Comparison of ENCODE assay signal across 8 mouse cellular contexts in the genomic region with DNA sequence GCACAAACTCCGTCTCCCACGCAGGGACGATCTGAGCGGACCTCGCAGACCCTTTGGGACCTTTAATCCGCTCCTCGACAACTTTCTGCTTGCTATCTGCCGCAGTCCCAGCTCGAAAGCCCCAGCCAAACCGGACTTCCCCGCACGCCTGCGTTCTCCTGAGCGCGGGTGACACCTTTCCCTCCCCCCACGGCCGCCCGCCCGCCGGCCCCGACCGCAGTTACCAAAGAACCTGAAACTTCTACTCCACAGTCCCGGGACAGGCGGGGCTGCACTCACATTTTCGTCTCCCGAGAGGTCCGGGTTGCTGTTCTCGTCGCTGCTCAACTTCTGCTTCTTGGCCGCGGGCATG. TPM values are rescaled to one million over a fixed set of nuclear protein-coding genes. Genes with fewer than 3 reads are reported as not detected.
DNase-seq lines count a peak whose midpoint lies in the region; ATAC-seq and TF ChIP-seq lines count a peak whose summit lies in the region.

No protein-coding gene starts in this region.

- H3K27ac ChIP-seq in layer of hippocampus, adult 2 months = peak overlapping the region; percentile 100
- peak overlapping the region; percentile 99 for H3K27ac ChIP-seq in embryonic facial prominence, embryonic 11.5 days (replicated peaks; ENCODE audit: low read depth, low read length)
- H3K27ac ChIP-seq in intestine, embryonic 14.5 days (ENCODE audit: low read depth) = peak overlapping the region; percentile 100
- H3K27ac ChIP-seq in neural tube, embryonic 12.5 days = peak overlapping the region; percentile 98

- WGBS in embryonic facial prominence, embryonic 11.5 days = 1% methylated on average over 31 of the region's 31 CpGs
- WGBS in intestine, embryonic 14.5 days = 0% methylated on average over 31 of the region's 31 CpGs
- under 1% methylated on average over 31 of the region's 31 CpGs for WGBS in neural tube, embryonic 12.5 days

- no peaks in the 10 kb centered on the region for H3K27me3 ChIP-seq in embryonic facial prominence, embryonic 11.5 days (ENCODE audit: control insufficient read depth, insufficient read depth, low read length)
- H3K27me3 ChIP-seq in intestine, embryonic 14.5 days (replicated peaks; ENCODE audit: control insufficient read depth, insufficient read depth, low read length) = no peaks in the 10 kb centered on the region
- no peaks in the 10 kb centered on the region for H3K27me3 ChIP-seq in neural tube, embryonic 12.5 days (replicated peaks)

- H3K36me3 ChIP-seq in embryonic facial prominence, embryonic 11.5 days (replicated peaks; ENCODE audit: control insufficient read depth, insufficient read depth, low read depth, low read length) = peaks cover 3% of the 10 kb centered on the region; the same call in 1 of the 2 replicates
- peaks cover 17% of the 10 kb centered on the region for H3K36me3 ChIP-seq in intestine, embryonic 14.5 days (ENCODE audit: control insufficient read depth, insufficient read depth, low read length)
- peaks cover 11% of the 10 kb centered on the region for H3K36me3 ChIP-seq in neural tube, embryonic 12.5 days

- no peak for DNase-seq in layer of hippocampus, adult 2 months (ENCODE audit: low spot score in 2 of 2)
- no peak for DNase-seq in layer of hippocampus, postnatal 36 days
- no peak for DNase-seq in embryonic facial prominence, embryonic 11.5 days (ENCODE audit: low spot score)
- no peak for DNase-seq in intestine, embryonic 14.5 days (ENCODE audit: low spot score)
- DNase-seq in right cerebral cortex, postnatal 25 days = no peak
- DNase-seq in layer of hippocampus, adult 9-11 months = no peak
- no peak for DNase-seq in T-cell, adult 2 months (ENCODE audit: low spot score)

- no peaks in the 10 kb centered on the region for H3K9me3 ChIP-seq in embryonic facial prominence, embryonic 11.5 days (replicated peaks; ENCODE audit: control insufficient read depth, low read length)
- H3K9me3 ChIP-seq in intestine, embryonic 14.5 days (ENCODE audit: control insufficient read depth, low read length) = no peaks in the 10 kb centered on the region
- H3K9me3 ChIP-seq in neural tube, embryonic 12.5 days = no peaks in the 10 kb centered on the region

- H3K4me1 ChIP-seq in embryonic facial prominence, embryonic 11.5 days (ENCODE audit: control insufficient read depth, insufficient read depth, low read length) = no peaks in the 10 kb centered on the region
- peaks cover 15% of the 10 kb centered on the region for H3K4me1 ChIP-seq in intestine, embryonic 14.5 days (replicated peaks; ENCODE audit: control insufficient read depth, insufficient read depth, low read length)
- H3K4me1 ChIP-seq in neural tube, embryonic 12.5 days = peaks cover 12% of the 10 kb centered on the region

- no peak for ATAC-seq in embryonic facial prominence, embryonic 11.5 days (replicated peaks; ENCODE audit: insufficient number of reproducible peaks, low FRiP score, low TSS enrichment, low read depth)
- no peak; the same call in 1 of the 2 replicates for ATAC-seq in intestine, embryonic 14.5 days (replicated peaks; ENCODE audit: low FRiP score, low TSS enrichment, low read depth)
- no peak for ATAC-seq in neural tube, embryonic 12.5 days (ENCODE audit: low FRiP score, low read depth)

- H3K4me3 ChIP-seq in layer of hippocampus, adult 2 months = peak overlapping the region; percentile 88
- peak overlapping the region; percentile 77 for H3K4me3 ChIP-seq in embryonic facial prominence, embryonic 11.5 days (ENCODE audit: low read depth, low read length)
- H3K4me3 ChIP-seq in intestine, embryonic 14.5 days (ENCODE audit: low read depth, low read length) = peak overlapping the region; percentile 90
- H3K4me3 ChIP-seq in neural tube, embryonic 12.5 days = peak overlapping the region; percentile 76

- H3K4me2 ChIP-seq in embryonic facial prominence, embryonic 11.5 days (ENCODE audit: low read depth, low read length) = peak overlapping the region; percentile 66
- peak overlapping the region; percentile 57 for H3K4me2 ChIP-seq in intestine, embryonic 14.5 days (ENCODE audit: low read length)
- H3K4me2 ChIP-seq in neural tube, embryonic 12.5 days (replicated peaks) = peak overlapping the region; percentile 76

- peak overlapping the region; percentile 91 for H3K9ac ChIP-seq in embryonic facial prominence, embryonic 11.5 days (replicated peaks; ENCODE audit: low read length)
- peak overlapping the region; percentile 93 for H3K9ac ChIP-seq in intestine, embryonic 14.5 days (ENCODE audit: low read length)
- H3K9ac ChIP-seq in neural tube, embryonic 12.5 days = peak overlapping the region; percentile 79

- TF ChIP-seq CTCF in layer of hippocampus, adult 2 months (conservative IDR thresholded peaks at IDR 0.05) = no peak

RNA-seq across cellular contexts. Expression of a gene that starts 0.7 kb away (rescaled TPM):
- 10 to 100 TPM; 37.2 to 42.2 TPM for total RNA-seq in layer of hippocampus, adult 2 months (2021)
- total RNA-seq in layer of hippocampus, postnatal 36 days (2021) = 10 to 100 TPM; 39.6 to 41.3 TPM
- polyA plus RNA-seq in embryonic facial prominence, embryonic 11.5 days (2014; fragmentation: Nextera tagmentation; extraction: Ambion mirVana) = 93.2 and 100 TPM in 2 replicates
- polyA plus RNA-seq in intestine, embryonic 14.5 days (2014; fragmentation: Nextera tagmentation; extraction: Ambion mirVana) = 71.0 and 81.5 TPM in 2 replicates
- polyA plus RNA-seq in neural tube, embryonic 12.5 days (2016; fragmentation: Nextera tagmentation; extraction: Ambion mirVana) = 65.6 and 66.0 TPM in 2 replicates

RNA-seq across cellular contexts. Expression of a gene that starts 39.1 kb away (rescaled TPM):
- total RNA-seq in layer of hippocampus, adult 2 months (2021) = 10 to 100 TPM; 96.0 to 96.3 TPM
- 100 to 1,000 TPM; 105 to 108 TPM for total RNA-seq in layer of hippocampus, postnatal 36 days (2021)
- polyA plus RNA-seq in embryonic facial prominence, embryonic 11.5 days (2014; fragmentation: Nextera tagmentation; extraction: Ambion mirVana) = 166 and 184 TPM in 2 replicates
- 132 and 154 TPM in 2 replicates for polyA plus RNA-seq in intestine, embryonic 14.5 days (2014; fragmentation: Nextera tagmentation; extraction: Ambion mirVana)
- 134 and 135 TPM in 2 replicates for polyA plus RNA-seq in neural tube, embryonic 12.5 days (2016; fragmentation: Nextera tagmentation; extraction: Ambion mirVana)
